Mouse (Mus musculus): ENCODE measurements around the gene Tesk2.
A peak's percentile ranks its signal among the peaks of the same experiment; 100 is the strongest.

The Tesk2 gene

DNA sequence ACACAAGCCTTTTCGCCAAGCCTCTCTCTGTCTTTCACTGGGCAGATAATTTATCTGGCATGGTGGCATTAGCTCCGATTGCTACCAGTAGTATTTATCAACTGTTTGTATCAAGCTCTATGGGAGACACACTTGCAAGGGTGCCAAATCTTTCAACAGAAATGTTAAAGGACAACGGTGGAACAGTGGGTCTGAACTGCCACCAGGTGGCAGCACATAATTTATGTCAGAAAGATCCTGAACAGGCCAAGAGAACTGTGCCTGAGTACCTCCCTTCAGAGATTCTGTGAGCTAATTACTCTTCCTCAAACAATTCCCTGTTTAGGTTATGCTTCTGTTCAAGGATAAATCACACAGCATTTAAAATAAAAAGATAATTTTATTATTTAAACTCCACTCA is 1.4 kb upstream of the Tesk2 start:
- peak; percentile 91 for DNase-seq (ENCODE audit: low spot score)

DNA sequence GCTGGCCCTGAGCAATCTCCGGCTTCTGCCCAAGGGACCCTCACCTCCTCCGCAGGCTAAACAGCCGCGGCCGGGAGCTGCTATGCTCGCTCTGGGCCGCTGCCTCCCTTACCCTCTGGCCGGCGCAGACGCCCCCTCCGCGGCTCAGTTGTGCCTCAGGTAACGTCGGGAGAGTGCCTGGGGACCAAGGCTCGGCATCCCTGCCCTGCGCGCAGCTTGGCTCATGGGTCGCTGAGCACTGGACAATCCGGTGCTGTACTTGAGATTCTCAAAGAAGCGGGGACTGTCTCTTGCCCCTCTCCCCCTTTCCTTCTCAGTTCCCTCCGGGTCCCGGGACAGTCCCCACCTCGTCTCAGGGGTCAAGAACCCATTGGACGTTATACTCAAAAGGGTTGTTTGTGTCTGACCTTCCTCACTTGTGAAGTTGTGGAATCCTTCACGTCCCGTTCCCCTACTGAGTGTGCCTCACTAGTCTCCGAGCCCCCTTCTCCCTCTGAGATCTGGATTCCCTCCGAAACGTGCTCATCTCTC is 415 bp downstream of the Tesk2 start:
- no peak for DNase-seq (ENCODE audit: low spot score)

DNA sequence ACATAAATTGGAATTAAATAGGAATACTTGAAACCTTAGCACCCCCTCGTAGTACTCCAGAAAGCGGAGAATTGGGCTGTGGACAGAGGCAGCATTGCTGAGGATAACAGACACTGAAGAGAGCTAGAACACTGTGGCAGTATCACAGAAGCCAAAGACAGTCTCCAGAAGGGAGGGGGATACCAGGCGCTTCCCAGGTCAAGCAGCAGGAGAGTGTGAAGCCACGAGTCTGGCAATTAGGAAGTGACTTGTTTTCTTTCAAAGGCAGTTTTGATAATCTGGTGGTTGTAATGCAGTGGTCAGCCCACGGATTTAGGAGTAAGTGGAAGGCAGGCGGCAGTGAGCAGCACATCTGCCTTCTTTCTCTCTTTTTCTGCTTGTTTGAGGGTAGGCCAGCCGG is 1.5 kb downstream of the Tesk2 start:
- DNase-seq (ENCODE audit: low spot score), result peak; percentile 13

GRCm38 (mm10) chr4:116725444-116725843 is 4.7 kb downstream of the Tesk2 start:
- DNase-seq (ENCODE audit: low spot score), result no peak

- no peak for DNase-seq (ENCODE audit: low spot score)
Measured at GRCm38 (mm10) chr4:116727401-116727800, 6.7 kb downstream of the Tesk2 start.

- DNase-seq (ENCODE audit: low spot score), result no peak
Measured at GRCm38 (mm10) chr4:116729532-116729931, 8.8 kb downstream of the Tesk2 start.

GRCm38 (mm10) chr4:116731077-116731476 is 10.3 kb downstream of the Tesk2 start:
- DNase-seq (ENCODE audit: low spot score), result no peak

DNA sequence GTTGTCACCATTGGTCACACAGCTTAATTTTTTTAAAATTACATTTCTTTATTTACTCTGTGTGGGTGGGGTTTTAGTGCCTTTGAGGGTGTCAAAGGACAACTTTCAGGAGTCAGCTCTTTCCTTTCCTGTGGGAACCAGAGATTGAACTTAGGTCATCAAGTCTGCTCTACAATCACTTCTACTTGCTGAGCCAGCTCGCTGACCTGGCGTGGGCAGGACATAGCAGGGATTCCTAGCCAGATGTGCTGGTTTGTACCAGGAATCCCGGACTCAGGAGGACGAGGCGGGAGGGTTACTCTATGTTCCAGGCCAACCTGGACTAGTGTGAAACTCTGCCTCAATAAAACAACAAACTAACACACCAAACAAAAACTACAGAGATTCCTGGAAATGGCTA is 11.6 kb downstream of the Tesk2 start:
- DNase-seq (ENCODE audit: low spot score), result no peak

- DNase-seq (ENCODE audit: low spot score), result no peak
Measured at GRCm38 (mm10) chr4:116734996-116735395, 14.2 kb downstream of the Tesk2 start.

DNA sequence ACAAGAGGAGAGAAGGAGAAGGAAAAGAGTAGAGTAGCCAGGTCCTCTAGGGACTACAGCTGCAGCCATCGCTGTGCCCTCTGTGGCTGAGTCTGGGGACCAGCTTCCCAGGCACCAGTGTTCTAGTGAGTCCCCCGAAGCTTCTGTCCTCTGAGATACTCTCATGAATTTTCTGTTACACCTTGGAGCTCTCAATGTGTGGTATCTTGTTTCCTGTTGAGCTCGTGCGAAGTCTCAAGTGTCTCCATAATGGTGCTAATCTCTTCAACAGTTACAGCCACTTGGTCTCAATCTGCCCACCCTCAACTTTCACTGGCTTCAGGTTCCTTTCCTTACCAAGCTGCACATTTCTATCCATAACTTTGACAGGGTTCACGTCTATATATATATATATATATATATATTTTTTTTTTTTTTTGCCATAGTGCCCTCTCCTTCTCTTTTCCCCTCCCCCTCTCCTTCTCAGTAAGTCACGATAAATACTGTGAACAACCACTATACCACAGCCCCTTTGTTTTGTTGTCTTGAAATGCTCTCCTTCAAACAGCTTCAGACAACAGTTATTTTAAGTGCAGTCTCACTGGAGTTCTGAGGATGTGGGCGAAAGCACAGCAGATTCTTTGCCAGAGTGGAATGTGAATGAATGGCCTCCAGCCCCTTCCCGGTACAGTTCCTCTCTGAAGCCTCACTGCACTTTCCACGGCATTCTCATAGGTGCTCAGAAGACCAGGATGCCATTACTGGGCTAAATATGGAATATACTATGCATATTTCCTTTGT is 18.4 kb downstream of the Tesk2 start:
- no peak for DNase-seq (ENCODE audit: low spot score)

GRCm38 (mm10) chr4:116749750-116750149 is 29.0 kb downstream of the Tesk2 start:
- no peak for DNase-seq (ENCODE audit: low spot score)

- no peak for DNase-seq (ENCODE audit: low spot score)
Measured at GRCm38 (mm10) chr4:116761914-116762313, 41.2 kb downstream of the Tesk2 start.

DNA sequence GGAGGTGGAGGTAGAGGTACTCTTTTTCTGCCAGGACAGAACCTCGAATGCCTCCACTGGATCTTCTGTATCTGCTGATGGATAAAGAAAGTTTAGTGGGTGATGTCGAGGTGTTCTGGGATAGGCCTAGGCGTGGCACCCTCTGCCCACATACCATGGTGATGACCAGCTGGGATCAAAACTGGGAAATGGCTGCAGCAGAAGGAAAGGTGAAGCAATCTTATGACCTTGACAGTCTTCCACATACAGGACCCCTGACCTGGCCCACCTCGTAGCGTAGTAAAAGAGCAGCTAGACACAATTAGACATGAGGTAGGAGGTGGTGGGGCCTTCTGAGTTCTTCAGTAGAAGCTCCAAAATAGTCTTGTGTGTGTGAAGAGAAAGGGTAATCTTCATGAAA is 43.3 kb downstream of the Tesk2 start:
- no peak for DNase-seq (ENCODE audit: low spot score)

DNA sequence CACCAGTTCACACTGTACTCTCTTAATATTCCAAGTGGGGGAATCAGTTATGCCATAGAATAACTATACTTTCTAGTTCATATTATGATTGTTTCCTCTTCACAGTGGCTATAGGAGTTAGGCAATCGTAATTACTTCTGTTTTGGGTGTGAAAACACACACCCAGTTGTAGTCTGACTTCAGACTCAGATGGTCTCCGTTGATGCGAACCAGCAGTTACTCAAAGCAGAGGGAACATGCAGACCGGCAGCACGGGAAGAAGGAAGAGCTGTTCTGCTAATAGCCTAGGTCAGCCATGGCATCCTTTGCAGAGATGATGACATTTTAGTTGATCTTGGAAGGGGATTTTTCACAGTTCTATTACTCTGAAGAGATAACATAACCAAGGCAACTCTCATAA is 47.8 kb downstream of the Tesk2 start:
- no peak for DNase-seq (ENCODE audit: low spot score)

DNA sequence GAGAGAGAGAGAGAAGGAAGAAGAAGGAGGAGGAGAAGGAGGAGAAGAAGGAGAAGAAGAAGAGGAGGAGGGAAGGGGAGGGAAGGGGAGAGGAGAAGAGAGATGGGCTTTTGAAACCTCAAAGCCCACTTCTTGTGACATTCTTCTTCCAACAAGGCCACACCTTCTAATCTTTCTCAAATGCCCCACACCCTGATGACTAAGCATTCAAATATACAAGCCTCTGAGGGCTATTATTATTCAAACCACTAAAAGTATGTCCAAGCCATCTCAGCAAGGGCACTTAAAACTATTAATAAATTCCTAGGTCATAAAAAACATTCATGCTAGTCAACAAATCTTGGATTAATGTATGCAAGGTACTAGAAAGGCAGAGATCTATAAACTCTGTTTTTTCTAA is 48.3 kb downstream of the Tesk2 start:
- no peak for DNase-seq (ENCODE audit: low spot score)

GRCm38 (mm10) chr4:116776391-116776790 is 55.6 kb downstream of the Tesk2 start:
- DNase-seq (ENCODE audit: low spot score), result no peak

- DNase-seq (ENCODE audit: low spot score), result no peak
Measured at GRCm38 (mm10) chr4:116777079-116777478, 56.3 kb downstream of the Tesk2 start.

- no peak for DNase-seq (ENCODE audit: low spot score)
Measured at GRCm38 (mm10) chr4:116780541-116780940, 59.8 kb downstream of the Tesk2 start.

GRCm38 (mm10) chr4:116781366-116781765 is 60.6 kb downstream of the Tesk2 start:
- DNase-seq (ENCODE audit: low spot score), result no peak

DNA sequence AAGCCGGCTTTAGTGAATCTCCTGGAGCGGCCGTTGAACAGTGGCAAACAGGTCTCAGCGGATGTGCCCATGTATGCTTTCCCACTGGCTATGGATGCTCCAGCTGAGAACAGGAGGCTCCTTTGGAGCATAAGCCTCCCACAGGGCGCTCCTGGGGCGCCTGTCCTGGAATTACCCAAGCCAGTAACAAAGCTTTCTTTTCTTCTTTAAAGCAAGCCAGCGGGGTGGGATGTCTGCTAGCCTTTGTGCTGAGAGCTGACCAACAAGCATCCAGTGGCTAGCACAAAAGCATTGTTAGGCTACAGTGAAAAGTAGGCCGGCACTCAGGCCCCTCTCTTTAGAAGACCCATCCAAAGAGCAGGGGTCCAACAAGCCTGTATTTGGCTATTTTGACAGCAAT is 61.4 kb downstream of the Tesk2 start:
- peak; percentile 64 for DNase-seq (ENCODE audit: low spot score)

DNA sequence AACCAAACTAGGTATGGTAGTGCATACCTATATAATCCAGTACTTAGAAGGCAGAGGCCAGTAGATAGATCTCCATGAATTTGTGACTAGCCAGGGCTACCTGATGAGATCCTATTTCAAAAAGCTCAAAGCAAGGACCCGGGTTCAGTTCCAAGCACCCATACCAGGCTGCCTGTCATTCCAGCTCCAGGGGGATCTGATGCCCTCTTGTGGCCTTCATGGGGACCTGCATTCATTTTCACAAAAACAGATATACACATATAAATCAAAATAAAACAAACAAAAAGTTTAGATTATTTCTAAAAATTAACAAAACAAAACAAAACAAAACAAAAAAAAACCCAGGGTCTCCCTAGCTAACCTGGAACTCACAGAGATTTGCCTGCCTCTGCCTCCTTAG is 65.8 kb downstream of the Tesk2 start:
- no peak for DNase-seq (ENCODE audit: low spot score)

DNA sequence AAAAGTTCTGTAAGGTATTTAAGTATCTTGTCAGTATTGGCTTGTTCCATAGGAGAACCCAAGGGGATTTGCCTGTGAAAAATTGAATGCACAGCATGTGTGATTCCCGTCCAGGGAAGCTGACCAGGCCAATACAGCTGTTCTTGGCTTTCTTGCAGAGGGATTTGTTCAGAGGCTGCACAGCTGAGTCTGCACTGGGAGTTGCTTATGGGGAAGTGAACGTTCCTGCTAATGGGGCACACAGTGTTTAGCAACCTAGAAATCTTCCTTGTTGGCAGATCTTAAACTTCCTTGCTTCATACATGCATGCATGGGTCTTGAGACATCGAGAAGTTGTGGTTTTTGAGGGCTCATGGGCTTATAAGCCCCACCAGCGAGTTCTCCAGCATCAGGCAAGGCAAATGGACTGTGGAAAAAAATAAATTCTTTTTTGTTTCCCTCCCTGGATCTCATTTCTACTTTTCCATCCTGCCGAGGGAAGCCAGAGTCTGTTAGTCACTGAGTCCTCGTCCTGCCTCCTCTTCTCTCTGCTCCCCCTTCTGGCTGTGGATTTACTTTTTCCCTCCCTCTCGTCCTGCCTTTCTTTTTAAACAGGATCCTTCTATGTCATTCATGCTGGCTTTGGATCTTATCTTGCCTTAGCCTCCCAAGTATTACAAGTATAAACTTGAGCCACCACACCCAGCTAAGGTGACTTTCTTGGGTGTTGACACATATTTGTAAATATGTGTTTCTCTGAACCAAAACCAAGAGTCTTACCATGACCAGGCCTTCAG is 67.4 kb downstream of the Tesk2 start:
- peak; percentile 18 for DNase-seq (ENCODE audit: low spot score)

DNA sequence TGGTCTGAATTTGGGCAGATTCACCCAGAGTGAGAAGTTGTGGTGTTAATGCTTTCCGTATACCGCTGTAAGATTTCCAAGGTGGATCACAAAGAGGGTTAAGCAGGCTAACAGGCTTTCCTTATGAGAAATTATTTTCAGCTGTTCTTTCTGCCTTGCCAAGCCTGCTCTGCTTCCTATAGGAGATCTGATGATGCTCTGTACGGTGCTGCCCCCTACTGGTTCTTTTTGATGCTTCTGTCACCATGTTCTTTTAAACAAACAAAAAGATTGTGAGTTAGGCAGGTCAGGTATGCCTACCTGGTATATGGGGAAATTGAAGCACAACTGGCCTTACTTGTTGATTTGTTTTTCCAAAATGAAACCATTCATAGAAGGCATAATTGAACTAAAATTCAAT is 68.2 kb downstream of the Tesk2 start:
- DNase-seq (ENCODE audit: low spot score), result peak; percentile 95
